Mouse (Mus musculus): ENCODE results near the gene Gm20379.
A peak's percentile ranks its signal among the peaks of the same experiment; 100 is the strongest.

Gm20379 gene

GRCm38 (mm10) chr13:92332103-92332879 is 26.5 kb downstream of the Gm20379 start:
- no peak for DNase-seq (ENCODE audit: low read depth in 2 of 2, low spot score in 2 of 2)

- DNase-seq (ENCODE audit: low read depth in 2 of 2, low spot score in 2 of 2), result no peak
Observed at GRCm38 (mm10) chr13:92336857-92337256, 31.1 kb downstream of the Gm20379 start.

- DNase-seq (ENCODE audit: low read depth in 2 of 2, low spot score in 2 of 2), result no peak
Observed at GRCm38 (mm10) chr13:92337773-92338462, 32.1 kb downstream of the Gm20379 start.

- DNase-seq (ENCODE audit: low read depth in 2 of 2, low spot score in 2 of 2), result no peak
Observed at GRCm38 (mm10) chr13:92339787-92340186, 34.0 kb downstream of the Gm20379 start.

- no peak for DNase-seq (ENCODE audit: low read depth in 2 of 2, low spot score in 2 of 2)
Observed at GRCm38 (mm10) chr13:92344033-92344432, 38.3 kb downstream of the Gm20379 start.

- DNase-seq (ENCODE audit: low read depth in 2 of 2, low spot score in 2 of 2), result no peak
Observed at GRCm38 (mm10) chr13:92346338-92346737, 40.6 kb downstream of the Gm20379 start.

GRCm38 (mm10) chr13:92351100-92351499 is 45.3 kb downstream of the Gm20379 start:
- no peak for DNase-seq (ENCODE audit: low read depth in 2 of 2, low spot score in 2 of 2)

GRCm38 (mm10) chr13:92353956-92354355 is 48.2 kb downstream of the Gm20379 start:
- peak in 1 of 2 experiments; percentile 36 for DNase-seq (ENCODE audit: low read depth in 2 of 2, low spot score in 2 of 2)

GRCm38 (mm10) chr13:92354456-92355271 is 48.9 kb downstream of the Gm20379 start, which contains the start of the genes Dhfr and Msh3:
Gene Dhfr (plus strand): TSS chr13:92354726.
Gene Msh3 (minus strand): TSS chr13:92355003.
- peak; percentile 96 to 98 for DNase-seq (ENCODE audit: low read depth in 2 of 2, low spot score in 2 of 2)

- DNase-seq (ENCODE audit: low read depth in 2 of 2, low spot score in 2 of 2), result no peak
Observed at GRCm38 (mm10) chr13:92355272-92355643, 49.5 kb downstream of the Gm20379 start.

- no peak for DNase-seq (ENCODE audit: low read depth in 2 of 2, low spot score in 2 of 2)
Observed at GRCm38 (mm10) chr13:92356376-92356775, 50.6 kb downstream of the Gm20379 start.

Data from CD8-positive naive resting alpha-beta T cell, adult 2 months (primary cell).